Mouse (Mus musculus) R1 (cell line): ENCODE data around the gene Tmbim1.
"Not testable (repeated sequence)": the region's sequence is repeated elsewhere in the genome, so short reads cannot be mapped to it uniquely, and the experiment has no call there.

Source experiments
- DNase-seq: peaks from one replicate; pipeline ENCODE4 v3.0.0-alpha.2; 2018; ENCODE audit warnings: low read depth, low spot score

The Tmbim1 gene

GRCm38 (mm10) chr1:74329899-74330431, 24.5 kb upstream of the Tmbim1 start:
- DNase-seq, result no peak

DNA sequence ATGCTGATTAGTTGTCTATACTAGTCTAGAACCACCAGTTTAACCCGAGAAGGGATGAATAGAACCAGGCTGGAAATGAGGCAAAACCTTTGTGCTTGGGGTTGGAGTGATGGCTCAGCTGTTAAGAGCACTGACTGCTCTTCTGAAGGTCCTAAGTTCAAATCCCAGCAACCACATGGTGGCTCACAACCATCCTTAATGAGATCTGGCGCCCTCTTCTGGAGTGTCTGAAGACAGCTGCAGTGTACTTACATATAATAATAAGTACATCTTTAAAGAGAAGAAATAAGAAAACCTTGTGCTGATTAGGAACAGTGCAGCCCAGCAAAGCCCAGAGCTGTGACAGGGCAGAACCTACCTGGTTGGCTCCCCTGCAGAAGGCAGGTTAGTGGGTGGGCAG, 21.5 kb upstream of the Tmbim1 start:
- not testable (repeated sequence) for DNase-seq

- no peak for DNase-seq
Observed at GRCm38 (mm10) chr1:74321396-74321795, 16.0 kb upstream of the Tmbim1 start.

DNA sequence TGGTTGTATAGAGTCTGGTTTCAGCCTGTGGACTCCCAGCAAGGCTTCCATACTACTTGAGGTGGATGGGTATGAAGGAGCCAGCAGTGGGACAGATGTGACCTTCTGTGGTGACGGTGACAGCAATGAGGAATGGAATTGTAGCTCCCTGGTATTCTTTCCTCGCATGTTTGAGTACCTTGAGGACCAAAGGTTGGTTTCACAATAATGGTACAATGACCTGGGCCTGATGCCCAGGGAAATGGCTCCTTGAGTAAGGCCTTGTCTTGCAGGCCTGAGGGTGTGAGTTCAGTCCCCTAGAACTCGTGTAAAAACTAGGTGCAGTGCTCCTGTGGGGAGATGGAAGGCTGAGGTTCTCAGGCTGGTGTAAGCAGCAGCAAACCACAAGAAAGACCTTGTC, 13.3 kb upstream of the Tmbim1 start:
- no peak for DNase-seq

DNA sequence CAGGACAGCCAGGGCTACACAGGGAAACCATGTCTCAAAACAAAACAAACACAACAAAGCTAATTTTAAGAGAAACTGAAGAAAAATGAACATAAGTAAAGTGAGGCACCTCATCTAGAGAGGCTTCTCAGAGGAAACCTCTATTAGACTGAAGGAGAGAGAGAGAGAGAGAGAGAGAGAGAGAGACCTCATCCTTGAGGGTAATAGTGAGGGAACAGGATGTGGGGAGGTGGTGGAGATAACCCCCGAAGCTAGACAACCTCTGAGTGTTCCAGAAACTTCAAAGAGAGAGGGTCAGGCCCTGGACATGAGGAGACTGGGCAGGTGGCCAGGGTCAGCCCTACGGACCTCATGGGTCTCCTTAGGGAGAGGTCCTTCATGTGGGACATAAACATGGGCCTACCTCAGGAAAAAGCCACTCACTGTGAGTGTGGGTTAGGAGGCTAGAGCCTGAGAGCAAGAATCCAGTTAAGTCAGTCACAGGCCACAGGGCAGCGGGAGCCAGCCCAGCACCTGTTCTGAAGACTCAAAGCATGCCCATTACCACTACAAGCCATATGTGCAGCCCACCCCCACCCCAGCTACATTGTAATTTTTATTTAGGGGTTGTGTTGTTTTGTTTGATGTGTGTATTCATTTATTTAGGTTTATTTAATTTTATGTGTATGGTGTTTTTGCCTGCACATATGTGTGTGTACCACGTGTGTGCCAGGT, 10.8 kb upstream of the Tmbim1 start:
- no peak for DNase-seq

DNA sequence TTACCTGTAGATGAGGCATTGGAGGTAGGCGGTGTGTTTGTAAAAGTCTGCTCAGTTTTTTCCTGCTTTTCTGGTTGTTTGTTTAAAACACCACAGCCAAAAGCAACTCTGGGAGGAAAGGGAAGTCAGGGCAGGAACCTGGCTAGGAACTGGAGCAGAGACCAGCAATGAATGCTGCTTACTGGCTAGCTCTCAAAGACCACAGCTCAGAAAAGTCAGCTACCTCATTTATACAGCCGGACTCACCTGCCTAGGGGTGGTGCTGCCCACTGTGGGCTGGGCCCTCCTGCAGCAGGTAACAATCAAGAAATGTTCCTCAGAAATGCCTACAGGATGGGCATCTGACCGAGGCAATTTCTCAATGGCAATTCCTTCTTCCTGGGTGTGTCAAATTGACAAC, 9.4 kb upstream of the Tmbim1 start:
- no peak for DNase-seq

GRCm38 (mm10) chr1:74313049-74313692, 7.7 kb upstream of the Tmbim1 start:
- DNase-seq, result peak; percentile 79

GRCm38 (mm10) chr1:74309767-74310166, 4.3 kb upstream of the Tmbim1 start:
- peak; percentile 70 for DNase-seq

DNA sequence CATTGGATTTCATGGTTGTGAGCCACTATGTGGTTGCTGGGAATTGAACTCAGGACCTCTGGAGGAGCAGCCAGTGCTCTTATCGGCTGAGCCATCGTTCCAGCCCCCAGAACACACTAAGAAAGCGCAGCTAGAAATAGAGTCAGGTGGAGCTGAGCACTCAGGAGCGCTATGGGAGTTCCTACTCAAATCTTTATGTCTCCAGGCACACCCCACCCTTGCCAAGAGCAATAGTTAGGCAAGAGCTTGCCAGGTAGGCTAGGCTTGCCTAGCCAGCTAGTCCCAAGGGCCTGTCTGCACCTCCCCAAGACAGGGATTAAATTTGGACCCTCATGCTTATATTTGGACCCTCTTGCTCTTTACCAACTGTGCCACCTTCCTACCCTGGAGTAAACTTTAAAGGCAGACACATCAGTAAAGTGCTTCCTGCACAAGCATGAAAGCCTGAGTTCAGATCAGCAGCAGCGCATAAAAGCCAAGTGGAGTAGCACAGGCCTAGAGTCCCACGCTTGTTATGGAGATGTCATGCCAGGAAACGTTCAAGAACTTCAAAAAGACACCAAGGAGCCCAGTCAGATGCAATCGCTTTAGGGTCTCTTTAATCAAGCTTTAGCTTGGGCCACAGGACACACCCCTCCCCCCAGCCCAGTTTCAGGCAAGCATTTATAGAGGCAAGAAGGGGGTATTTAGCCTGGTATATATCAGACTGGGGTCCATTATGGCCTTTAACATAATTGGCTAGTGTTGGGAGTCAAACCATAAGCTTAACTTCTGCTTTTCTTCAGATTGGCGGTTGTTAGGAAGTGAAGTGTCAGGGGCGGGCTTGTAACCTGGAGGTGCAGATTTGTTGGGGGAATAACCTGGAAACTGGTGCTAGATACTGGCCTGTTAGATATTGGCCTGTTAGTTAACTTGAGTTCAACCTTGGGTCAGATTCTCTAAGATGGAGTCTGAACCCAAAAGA, 2.9 kb upstream of the Tmbim1 start:
- peak; percentile 60 for DNase-seq

DNA sequence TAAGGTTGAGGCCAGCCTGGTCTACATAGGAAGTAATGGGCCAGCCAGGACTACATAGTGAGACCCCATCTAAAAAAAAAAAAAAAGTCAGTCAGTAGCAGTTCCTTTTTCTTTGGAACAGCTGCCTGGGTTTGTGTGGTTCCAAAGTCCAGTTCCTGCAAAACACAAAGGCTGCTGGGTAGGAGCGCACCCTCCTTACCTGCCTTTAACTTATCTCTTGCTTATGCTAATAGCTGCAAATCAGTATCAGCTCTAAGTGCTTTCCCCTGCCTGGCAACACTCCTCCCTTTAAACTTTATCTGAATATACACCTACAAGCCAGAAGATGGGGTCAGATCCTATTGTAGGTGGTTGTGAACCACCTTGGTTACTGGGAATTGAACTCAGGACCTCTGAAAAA, 1.7 kb upstream of the Tmbim1 start:
- no peak for DNase-seq

- DNase-seq, result no peak
Observed at GRCm38 (mm10) chr1:74304946-74305345, 476 bp downstream of the Tmbim1 start.

DNA sequence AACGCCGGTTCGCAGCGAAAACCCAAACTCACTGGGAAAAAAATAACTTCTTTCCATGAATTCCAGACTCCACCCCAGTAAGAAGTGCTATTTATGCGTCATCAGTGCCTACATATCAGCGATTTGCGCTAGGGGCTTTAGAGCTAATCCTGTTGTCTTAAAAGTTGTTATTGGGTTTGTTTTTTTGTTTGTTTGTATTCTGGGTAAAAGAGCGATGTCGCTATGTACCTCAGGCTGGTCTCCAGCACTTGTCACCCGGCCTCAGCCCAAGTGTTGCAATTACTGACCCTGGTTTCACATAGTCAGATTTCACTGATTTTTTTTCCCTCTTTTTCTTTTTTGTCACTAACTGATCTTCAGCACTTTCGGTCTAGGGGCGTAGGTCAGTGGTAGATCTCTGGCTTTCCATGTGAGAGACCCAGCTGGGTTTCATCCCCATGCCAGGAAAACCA, 1.1 kb downstream of the Tmbim1 start:
- DNase-seq, result no peak

- DNase-seq, result peak; percentile 63
Observed at GRCm38 (mm10) chr1:74303509-74304338, 1.7 kb downstream of the Tmbim1 start.

GRCm38 (mm10) chr1:74302835-74303234, 2.6 kb downstream of the Tmbim1 start:
- no peak for DNase-seq

DNA sequence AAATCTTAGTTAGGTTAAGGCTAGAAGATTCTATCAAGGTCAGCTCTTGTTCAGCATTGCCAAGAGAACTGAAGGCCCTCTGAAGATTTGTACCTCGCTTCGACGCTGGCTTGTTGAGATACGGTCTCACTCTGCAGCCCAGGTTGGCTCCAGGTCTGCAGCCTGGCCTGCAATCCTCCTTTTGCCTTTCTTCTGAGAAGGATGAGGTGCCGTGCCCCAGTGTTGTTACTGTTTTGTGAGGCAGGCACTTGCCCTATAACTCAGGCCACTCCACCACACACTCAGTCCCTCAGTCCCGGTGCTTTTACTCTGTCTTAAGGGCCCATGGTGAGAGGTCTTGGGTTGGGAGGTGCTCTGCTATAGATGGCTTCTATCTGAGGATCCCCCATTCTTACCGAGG, 3.2 kb downstream of the Tmbim1 start:
- no peak for DNase-seq

GRCm38 (mm10) chr1:74300347-74301110, 4.9 kb downstream of the Tmbim1 start:
- no peak for DNase-seq

GRCm38 (mm10) chr1:74298996-74299395, 6.4 kb downstream of the Tmbim1 start:
- DNase-seq, result no peak

DNA sequence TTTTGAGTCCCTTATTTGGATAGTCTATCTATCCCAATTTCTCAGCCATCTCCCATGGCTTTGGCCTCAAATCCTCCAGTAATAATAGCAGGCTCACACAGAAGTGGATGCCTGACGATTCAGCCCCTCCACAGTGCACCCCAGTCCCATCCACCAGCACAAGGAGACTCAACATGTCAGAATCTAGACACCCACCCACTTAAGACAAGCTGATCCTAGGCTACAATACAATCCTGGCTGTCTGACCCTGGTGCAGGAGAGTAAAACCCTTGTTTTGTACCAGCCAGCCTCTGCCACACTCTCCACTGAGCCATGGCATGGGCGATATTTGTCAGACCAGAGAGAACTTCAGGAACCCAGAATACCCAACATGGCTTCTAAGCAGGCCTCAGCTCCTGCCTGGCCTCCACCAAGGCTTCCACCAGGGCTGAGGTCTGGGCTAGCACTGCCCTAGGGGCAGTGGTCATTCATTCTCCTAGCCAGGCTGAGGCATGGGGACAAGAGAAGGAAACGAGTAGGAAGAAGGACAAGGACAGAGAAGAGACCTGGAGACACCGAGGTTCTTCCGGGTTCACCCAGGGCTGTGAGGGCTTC, 7.2 kb downstream of the Tmbim1 start:
- DNase-seq, result no peak

DNA sequence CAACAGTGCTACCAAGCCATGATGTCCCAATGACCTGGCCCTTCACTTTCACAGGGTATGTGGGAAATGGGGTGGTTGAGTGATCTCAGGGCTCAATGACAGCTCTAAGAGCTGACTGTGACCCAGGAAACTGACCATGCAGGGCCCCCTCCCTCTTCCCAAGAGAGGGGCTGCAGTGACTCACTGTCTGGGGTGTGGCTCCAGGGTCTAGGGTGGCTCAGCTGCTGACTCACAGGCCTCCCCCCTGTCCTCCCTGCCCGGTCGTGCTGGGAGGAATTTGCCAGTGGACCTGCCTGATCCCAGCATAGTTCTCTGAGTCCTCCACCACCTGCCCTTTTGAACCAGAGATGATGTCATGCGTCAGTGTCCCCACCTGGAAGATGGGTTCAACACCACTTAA, 8.2 kb downstream of the Tmbim1 start:
- DNase-seq, result no peak

DNA sequence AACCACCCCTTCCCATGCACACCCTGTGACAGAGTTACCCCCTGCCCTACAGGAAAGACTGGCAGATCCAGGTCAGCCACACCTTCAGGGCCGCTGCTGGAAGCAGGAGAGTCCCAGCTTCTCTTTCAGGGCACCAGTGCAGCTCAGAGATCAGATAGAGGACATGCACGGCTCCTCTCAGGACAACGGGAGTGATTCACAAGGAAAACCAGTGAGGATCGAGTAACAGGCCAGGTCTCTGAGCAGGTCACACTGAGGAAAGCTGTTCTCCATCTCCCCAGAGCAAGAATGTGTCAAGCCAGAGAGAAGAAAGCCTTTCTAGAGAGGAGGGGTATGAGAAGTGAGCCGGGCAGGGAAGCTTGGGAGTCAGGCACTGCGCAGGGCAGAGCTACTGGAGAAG, 8.9 kb downstream of the Tmbim1 start:
- DNase-seq, result no peak
